Mouse (Mus musculus) liver, postnatal 0 days (tissue): Measurements from ENCODE around the gene Vps45.

ENCODE experiments used
- CTCF ChIP-seq: sonication (generic); IDR thresholded peaks from 2 replicates; pipeline ENCODE4 v1.5.1; 2016; ENCODE audit warnings: antibody characterized with exemption, low read depth
- EP300 ChIP-seq: IDR thresholded peaks from 2 replicates; pipeline ENCODE4 v1.6.1; 2016; ENCODE audit warnings: antibody characterized with exemption, low read depth, mild to moderate bottlenecking

DNA sequence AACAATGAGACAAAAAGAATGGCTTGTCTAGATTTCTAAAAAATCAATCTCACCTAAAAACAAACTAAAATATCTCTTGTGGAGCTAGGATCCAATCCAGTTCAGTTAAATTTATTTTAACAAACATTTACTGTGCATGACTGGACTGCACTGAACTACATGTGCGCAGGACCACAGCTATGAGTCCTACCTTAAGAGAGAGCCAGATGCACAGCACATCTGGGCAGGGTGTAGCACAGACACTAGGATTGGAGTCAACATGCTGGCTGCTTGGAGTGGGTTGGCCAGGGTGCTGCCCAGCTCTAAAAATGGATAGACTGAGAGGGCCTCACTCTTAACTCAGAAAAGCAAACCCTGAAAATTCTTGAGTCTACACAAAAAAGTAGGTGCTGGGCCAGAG lies 56.7 kb downstream of the Vps45 start:
- TF ChIP-seq CTCF (no peak), EP300 (no peak)
